Mouse (Mus musculus) erythroblast, embryonic 14.5 days (primary cell): Measurements from ENCODE around the gene Amer1. TPM values are rescaled to one million over a fixed set of nuclear protein-coding genes. Genes with fewer than 3 reads are reported as not detected.

Experiments used
- H3K27me3 ChIP-seq: 2 replicates; pipeline ENCODE4 v1.6.1; 2012; ENCODE audit warnings: inconsistent platforms; ENCODE audit not compliant: control insufficient read depth
- H3K36me3 ChIP-seq: 2 replicates; pipeline ENCODE4 v1.6.1; 2012; ENCODE audit warnings: mild to moderate bottlenecking, inconsistent platforms; ENCODE audit not compliant: control insufficient read depth
- H3K4me1 ChIP-seq: 2 replicates; pipeline ENCODE4 v1.6.1; 2012; ENCODE audit warnings: inconsistent platforms; ENCODE audit not compliant: control insufficient read depth
- H3K4me3 ChIP-seq: replicated peaks from 2 replicates; pipeline ENCODE3; 2012; ENCODE audit warnings: moderate library complexity, mild to moderate bottlenecking, inconsistent platforms
- H3K9me3 ChIP-seq: 2 replicates; pipeline ENCODE4 v1.6.1; 2012; ENCODE audit warnings: low read length, inconsistent platforms, mixed read lengths; ENCODE audit not compliant: control insufficient read depth
- GATA1 ChIP-seq: IDR thresholded peaks from 2 replicates; pipeline ENCODE4 v1.6.1; 2012; ENCODE audit warnings: low read length, inconsistent platforms, mixed read lengths
- TAL1 ChIP-seq: IDR thresholded peaks from 3 replicates; pipeline ENCODE4 v1.6.1; 2012; ENCODE audit warnings: low read length, inconsistent platforms, mixed read lengths
- polyA plus RNA-seq: library from polyadenylated mRNA; stranded (reverse); fragments of >175 nt; gene quantifications from 2 replicates; pipeline ENCODE4 v1.2.3, GENCODE M21; 2012

Amer1 gene
- under 0.01 and 0.01 TPM in 2 replicates for polyA plus RNA-seq

GRCm38 (mm10) chrX:95444776-95445111 lies at the start of gene Amer1:
Amer1 (minus strand) TSS chrX:95444872.
- H3K4me1 ChIP-seq, result peaks cover 19% of the 10 kb centered on the region
- no peaks in the 10 kb centered on the region for H3K36me3 ChIP-seq
- H3K9me3 ChIP-seq, result no peaks in the 10 kb centered on the region
- H3K27me3 ChIP-seq, result no peaks in the 10 kb centered on the region
- TF ChIP-seq GATA1 (no peak), TAL1 (no peak)
- peak within 1 kb of the TSS; percentile 75 for H3K4me3 ChIP-seq

GRCm38 (mm10) chrX:95457166-95457565 lies 12.5 kb upstream of the Amer1 start:
- Histone ChIP-seq H3K4me3 (no peak overlapping the region), H3K9me3 (no peaks in the 10 kb centered on the region), H3K4me1 (no peaks in the 10 kb centered on the region), H3K27me3 (no peaks in the 10 kb centered on the region), H3K36me3 (no peaks in the 10 kb centered on the region)
- no peak for TF ChIP-seq TAL1

DNA sequence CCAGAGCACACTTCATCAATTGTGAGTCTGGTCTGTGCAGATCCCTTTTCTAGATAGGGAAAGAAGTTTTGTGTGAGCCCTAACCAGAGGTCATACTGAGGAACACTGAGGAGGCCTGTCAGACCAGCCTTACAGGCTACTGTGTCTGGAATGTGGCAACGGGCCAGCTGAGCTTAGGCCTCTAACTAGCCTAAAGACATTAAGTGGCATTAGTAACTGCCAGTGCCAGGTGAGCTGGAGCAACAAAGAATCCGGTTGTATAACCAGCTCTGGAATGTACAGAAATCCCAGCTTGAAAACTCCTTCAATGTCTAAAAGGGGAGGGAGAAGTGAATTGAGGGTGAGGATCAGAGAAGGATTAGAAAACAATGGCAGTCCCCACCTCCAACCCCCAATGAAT lies 1.2 kb upstream of the Amer1 start:
- no peak overlapping the region for H3K4me3 ChIP-seq
- H3K9me3 ChIP-seq, result no peaks in the 10 kb centered on the region
- peaks cover 19% of the 10 kb centered on the region for H3K4me1 ChIP-seq
- TF ChIP-seq GATA1, result no peak
- no peak for TF ChIP-seq TAL1
- H3K27me3 ChIP-seq, result no peaks in the 10 kb centered on the region
- H3K36me3 ChIP-seq, result no peaks in the 10 kb centered on the region

DNA sequence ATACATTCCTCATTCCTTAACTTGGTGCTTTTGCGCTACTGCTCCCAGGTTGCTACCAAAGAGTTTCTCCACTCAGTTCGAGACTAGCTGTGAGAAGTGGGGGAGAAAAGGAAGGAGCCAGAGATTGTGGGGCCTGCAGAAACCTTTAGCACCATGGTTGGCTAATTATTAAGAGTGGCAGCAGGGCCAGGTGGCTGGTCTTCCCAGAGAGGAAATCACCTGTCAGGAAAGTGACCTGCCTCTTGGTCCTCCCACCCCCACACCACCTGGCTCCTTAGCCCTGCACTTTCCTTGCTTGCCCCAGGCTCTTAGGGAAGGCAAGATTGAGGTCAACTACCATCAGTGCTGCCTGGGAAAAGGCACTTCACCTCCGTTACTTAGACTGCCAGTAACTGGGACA lies 469 bp upstream of the Amer1 start:
- no peaks in the 10 kb centered on the region for H3K27me3 ChIP-seq
- H3K9me3 ChIP-seq, result no peaks in the 10 kb centered on the region
- no peaks in the 10 kb centered on the region for H3K36me3 ChIP-seq
- no peak for TF ChIP-seq GATA1
- no peak for TF ChIP-seq TAL1
- peak overlapping the region; percentile 75 for H3K4me3 ChIP-seq
- H3K4me1 ChIP-seq, result peaks cover 19% of the 10 kb centered on the region

- H3K27me3 ChIP-seq, result no peaks in the 10 kb centered on the region
- TF ChIP-seq TAL1, result no peak
- TF ChIP-seq GATA1, result no peak
- H3K36me3 ChIP-seq, result no peaks in the 10 kb centered on the region
- no peaks in the 10 kb centered on the region for H3K9me3 ChIP-seq
- peak overlapping the region; percentile 75 for H3K4me3 ChIP-seq
- peaks cover 19% of the 10 kb centered on the region for H3K4me1 ChIP-seq
These were observed 535 bp downstream of the Amer1 start for GRCm38 (mm10) chrX:95443898-95444775.

DNA sequence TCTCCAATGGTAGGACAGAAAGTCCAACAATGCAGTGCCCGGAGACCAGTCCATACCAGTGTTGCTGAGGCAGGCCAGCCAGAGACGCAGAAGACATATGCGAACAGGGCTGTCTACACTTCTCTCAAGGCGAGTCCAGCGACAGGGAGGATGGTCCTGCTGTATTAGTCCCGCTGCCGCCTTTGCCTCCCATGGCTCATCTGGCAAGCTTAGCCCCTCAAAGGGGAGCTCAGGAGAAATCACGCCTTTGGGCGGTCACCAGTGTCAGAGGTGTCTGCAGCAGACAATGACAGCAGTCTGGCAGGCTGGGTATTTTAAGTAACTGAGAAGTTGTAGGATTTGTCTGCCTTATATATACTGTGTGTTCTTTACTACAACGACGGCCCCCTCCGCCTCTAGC lies 1.3 kb downstream of the Amer1 start:
- Histone ChIP-seq H3K4me1 (peaks cover 19% of the 10 kb centered on the region), H3K4me3 (peak overlapping the region; percentile 75), H3K27me3 (no peaks in the 10 kb centered on the region), H3K9me3 (no peaks in the 10 kb centered on the region), H3K36me3 (no peaks in the 10 kb centered on the region)
- TF ChIP-seq GATA1 (no peak), TAL1 (no peak)

DNA sequence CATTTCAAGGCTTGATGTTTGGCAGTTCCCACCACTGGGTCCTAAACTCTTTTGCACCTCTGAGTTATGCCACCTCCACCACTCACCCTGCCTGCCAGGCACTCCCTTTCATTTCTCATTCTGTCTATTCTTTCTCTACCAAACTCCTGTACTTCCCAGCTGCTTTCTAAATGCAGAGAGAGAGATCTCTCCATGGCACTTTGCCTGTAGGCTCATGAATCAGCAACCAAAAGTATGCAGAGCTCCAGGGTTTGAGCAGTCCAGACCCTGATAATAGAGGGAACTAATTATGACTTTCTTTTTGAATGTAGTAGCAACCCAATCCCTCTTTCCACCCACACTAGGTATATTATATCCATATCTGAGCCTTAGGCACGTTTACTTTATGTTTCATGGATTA lies 2.4 kb downstream of the Amer1 start:
- Histone ChIP-seq H3K4me1 (peaks cover 19% of the 10 kb centered on the region), H3K9me3 (no peaks in the 10 kb centered on the region), H3K36me3 (no peaks in the 10 kb centered on the region), H3K27me3 (no peaks in the 10 kb centered on the region), H3K4me3 (no peak overlapping the region)
- no peak for TF ChIP-seq TAL1
- no peak for TF ChIP-seq GATA1

- H3K27me3 ChIP-seq, result no peaks in the 10 kb centered on the region
- no peak overlapping the region for H3K4me3 ChIP-seq
- peaks cover 19% of the 10 kb centered on the region for H3K4me1 ChIP-seq
These were observed 3.4 kb downstream of the Amer1 start for GRCm38 (mm10) chrX:95441290-95441689.

GRCm38 (mm10) chrX:95438491-95438890 lies 6.2 kb downstream of the Amer1 start:
- no peak for TF ChIP-seq TAL1
- no peak for TF ChIP-seq GATA1
- H3K27me3 ChIP-seq, result no peaks in the 10 kb centered on the region
- no peaks in the 10 kb centered on the region for H3K36me3 ChIP-seq
- H3K4me1 ChIP-seq, result peaks cover 4% of the 10 kb centered on the region
- H3K9me3 ChIP-seq, result no peaks in the 10 kb centered on the region
- no peak overlapping the region for H3K4me3 ChIP-seq

More at GRCm38 (mm10) chrX:95441290-95441689, 3.4 kb downstream of the Amer1 start:
- H3K9me3 ChIP-seq, result no peaks in the 10 kb centered on the region
- TF ChIP-seq GATA1 (no peak), TAL1 (no peak)
- H3K36me3 ChIP-seq, result no peaks in the 10 kb centered on the region
